Comparison of ENCODE assay signal across 1 mouse cellular context in the genomic region with DNA sequence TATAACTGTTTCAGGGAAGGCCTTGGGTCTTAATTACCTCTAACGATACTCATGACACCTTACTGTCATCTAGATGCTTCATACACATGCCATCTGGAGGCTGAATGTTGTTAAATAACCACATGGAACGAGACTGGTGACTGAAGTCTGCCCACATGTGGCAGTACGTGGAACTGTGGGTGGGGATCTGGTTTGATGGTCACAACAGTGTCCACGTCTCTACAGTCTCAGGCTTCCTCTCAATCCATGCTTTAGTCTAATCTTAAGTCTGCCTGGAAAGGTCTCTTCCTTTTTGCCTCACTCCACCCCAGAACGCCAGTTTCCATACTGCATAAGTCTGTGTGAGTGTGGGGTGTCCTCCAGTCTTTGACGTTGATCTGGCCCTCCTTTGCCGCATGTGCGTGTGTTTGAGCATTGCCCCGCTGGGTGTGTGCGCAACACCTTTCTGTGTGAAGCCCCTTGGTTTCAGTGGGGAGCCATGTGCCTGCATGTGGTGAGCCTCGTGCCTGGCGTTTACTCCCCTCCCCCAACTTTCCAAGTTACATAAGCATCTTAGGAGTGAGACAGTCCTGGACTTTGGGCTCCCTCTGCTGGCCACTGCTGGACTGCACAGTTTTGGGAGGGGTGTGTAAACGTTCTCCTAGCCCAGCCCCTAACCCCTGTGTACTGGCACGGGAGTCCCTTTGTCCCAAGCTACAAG.
TF ChIP-seq lines count a peak whose summit lies in the region.

No protein-coding gene starts in this region.

TF ChIP-seq in myocyte, 11 proteins besides CTCF, POLR2A, EP300 and RAD21:
- no peak for TF ChIP-seq E2F4 (IDR thresholded peaks at IDR 0.05; ENCODE audit: insufficient read depth)
- TF ChIP-seq TCF3 (IDR thresholded peaks at IDR 0.05; ENCODE audit: insufficient read length, low read depth) = no peak
- TF ChIP-seq MAX (IDR thresholded peaks at IDR 0.05; ENCODE audit: low read depth) = peak; percentile 91
- no peak for TF ChIP-seq REST (IDR thresholded peaks at IDR 0.05; ENCODE audit: insufficient read depth, insufficient read length)
- no peak for TF ChIP-seq CEBPB (IDR thresholded peaks at IDR 0.05; ENCODE audit: insufficient read depth, poor library complexity, severe bottlenecking)
- TF ChIP-seq MYOD1 (IDR thresholded peaks at IDR 0.05; ENCODE audit: control insufficient read depth in 1 of 3, insufficient read length in 2 of 3, low read depth in 2 of 3) = peak in 1 of 3 experiments; percentile 13
- no peak for TF ChIP-seq USF1 (IDR thresholded peaks at IDR 0.05; ENCODE audit: low read depth)
- TF ChIP-seq MYOG (IDR thresholded peaks at IDR 0.05; ENCODE audit: control insufficient read depth in 1 of 3, insufficient read depth in 1 of 3, insufficient read length in 2 of 3, low read depth in 2 of 3) = peak in 1 of 3 experiments; percentile 14
- no peak for TF ChIP-seq SRF (IDR thresholded peaks at IDR 0.05; ENCODE audit: control insufficient read depth, insufficient read length, low read depth)
- no peak for TF ChIP-seq POLR2AphosphoS2 (IDR thresholded peaks at IDR 0.05; ENCODE audit: insufficient read length, low read depth)
